Mouse (Mus musculus) MEL (cell line): Measurements from ENCODE around the gene Vipr2.

Experiments used
- CHD2 ChIP-seq: IDR thresholded peaks from 2 replicates; pipeline ENCODE4 v1.6.1; 2011; ENCODE audit warnings: low read length, improper control_type of control experiment
- CTCF ChIP-seq, 3 experiments: IDR thresholded peaks in 2 of 3; conservative IDR thresholded peaks in 1 of 3; 2 replicates each; pipeline ENCODE4 v1.5.1; 2011 to 2012; ENCODE audit warnings: low read length in 3 of 3, low read depth in 2 of 3, mild to moderate bottlenecking in 2 of 3, improper control_type of control experiment in 1 of 3, inconsistent platforms in 1 of 3, mixed read lengths in 1 of 3, moderate library complexity in 1 of 3; ENCODE audit not compliant: control insufficient read depth in 1 of 3, insufficient read depth in 1 of 3, poor library complexity in 1 of 3, severe bottlenecking in 1 of 3
- E2F4 ChIP-seq: IDR thresholded peaks from 2 replicates; pipeline ENCODE4 v1.6.1; 2011; ENCODE audit warnings: low read depth, low read length, improper control_type of control experiment, borderline replicate concordance
- EP300 ChIP-seq, 2 experiments: IDR thresholded peaks; 2 replicates each; pipeline ENCODE4 v1.6.1; 2011; ENCODE audit warnings: improper control_type of control experiment in 2 of 2, low read length in 2 of 2, low read depth in 1 of 2, mild to moderate bottlenecking in 1 of 2
- ETS1 ChIP-seq: IDR thresholded peaks from 2 replicates; pipeline ENCODE4 v1.6.1; 2012; ENCODE audit warnings: low read depth, mild to moderate bottlenecking, inconsistent platforms, low read length, improper control_type of control experiment, moderate library complexity
- JUND ChIP-seq: IDR thresholded peaks from 2 replicates; pipeline ENCODE4 v1.6.1; 2011; ENCODE audit warnings: low read depth, mild to moderate bottlenecking, improper control_type of control experiment, low read length
- MEF2A ChIP-seq: IDR thresholded peaks from 2 replicates; pipeline ENCODE4 v1.6.1; 2014; ENCODE audit warnings: low read depth, mild to moderate bottlenecking, inconsistent platforms, low read length, improper control_type of control experiment; ENCODE audit not compliant: poor library complexity, insufficient replicate concordance, severe bottlenecking; ENCODE audit errors: extremely low read depth
- MYC ChIP-seq: IDR thresholded peaks from 2 replicates; pipeline ENCODE4 v1.6.1; 2011; ENCODE audit warnings: low read depth, mild to moderate bottlenecking, low read length, improper control_type of control experiment, moderate library complexity
- POLR2A ChIP-seq, 2 experiments: IDR thresholded peaks; 2 replicates each; pipeline ENCODE4 v1.6.1; 2011 to 2012; ENCODE audit warnings: low read length in 2 of 2, mild to moderate bottlenecking in 2 of 2, control low read depth in 1 of 2, improper control_type of control experiment in 1 of 2, low read depth in 1 of 2, moderate library complexity in 1 of 2; ENCODE audit not compliant: control insufficient read depth in 1 of 2, insufficient read depth in 1 of 2, poor library complexity in 1 of 2
- TCF12 ChIP-seq: IDR thresholded peaks from 2 replicates; pipeline ENCODE4 v1.6.1; 2014; ENCODE audit warnings: low read depth, mild to moderate bottlenecking, inconsistent platforms, low read length, improper control_type of control experiment, moderate library complexity
- UBTF ChIP-seq: IDR thresholded peaks from 2 replicates; pipeline ENCODE4 v1.6.1; 2012; ENCODE audit warnings: low read depth, mild to moderate bottlenecking, inconsistent platforms, low read length, improper control_type of control experiment, moderate library complexity, borderline replicate concordance; ENCODE audit not compliant: insufficient read depth
- USF1 ChIP-seq: IDR thresholded peaks from 2 replicates; pipeline ENCODE4 v1.6.1; 2014; ENCODE audit warnings: low read depth, mild to moderate bottlenecking, inconsistent platforms, low read length, improper control_type of control experiment, moderate library complexity

DNA sequence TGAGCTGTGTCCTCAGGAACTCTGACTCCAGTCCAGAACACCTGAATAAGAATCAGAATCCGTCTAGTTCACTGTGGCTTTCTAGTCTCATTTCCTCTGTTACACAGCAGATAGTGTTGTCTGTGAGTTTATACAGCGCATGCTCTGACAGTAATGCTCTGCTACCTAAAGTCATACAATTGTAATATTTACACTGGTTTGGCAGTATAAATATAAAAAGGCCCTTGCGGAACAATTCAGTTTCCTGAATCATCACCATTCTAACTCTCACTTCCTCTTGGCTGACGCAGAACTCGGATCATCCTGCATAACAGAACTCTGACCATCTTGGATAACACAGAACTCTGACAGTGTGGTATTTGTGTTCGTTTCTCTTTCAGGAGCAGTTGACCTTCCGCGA is 23.2 kb upstream of the Vipr2 start:
- no peak for TF ChIP-seq USF1
- TF ChIP-seq MYC = no peak
- TF ChIP-seq JUND = no peak
- TF ChIP-seq UBTF = no peak
- no peak for TF ChIP-seq E2F4
- TF ChIP-seq ETS1 = no peak
- no peak for TF ChIP-seq CTCF (IDR thresholded peaks at IDR 0.05 in 2 of 3, conservative IDR thresholded peaks at IDR 0.05 in 1 of 3; ENCODE audit: control insufficient read depth in 1 of 3, insufficient read depth in 1 of 3, low read depth in 2 of 3, low read length in 3 of 3, poor library complexity in 1 of 3, severe bottlenecking in 1 of 3)
- no peak for TF ChIP-seq MEF2A
- TF ChIP-seq POLR2A (IDR thresholded peaks at IDR 0.05; ENCODE audit: control insufficient read depth in 1 of 2, insufficient read depth in 1 of 2, low read depth in 1 of 2, low read length in 2 of 2, poor library complexity in 1 of 2) = no peak
- no peak for TF ChIP-seq TCF12
- TF ChIP-seq EP300 (IDR thresholded peaks at IDR 0.05; ENCODE audit: low read depth in 1 of 2, low read length in 2 of 2) = no peak
- no peak for TF ChIP-seq CHD2
